In genomic region chr5:77113773-77114172, GRCm38 (mm10) we compare ENCODE assay signal across 30 mouse cellular contexts. TPM values are rescaled to one million over a fixed set of nuclear protein-coding genes. Genes with fewer than 3 reads are reported as not detected.
A peak's percentile ranks its signal among the peaks of the same experiment; 100 is the strongest.
DNase-seq lines count a peak whose midpoint lies in the region; ATAC-seq and TF ChIP-seq lines count a peak whose summit lies in the region.
"Had no signal": no experiment of that assay in that cellular context is flagged by ENCODE, and none has a peak within 500 bp of the region (broad histone marks: within the 10 kb centered on the region; RNA-seq: fewer than 3 reads in every experiment).

No protein-coding gene starts in this region.

- no peak for DNase-seq in heart, adult 2 months
- no peak for DNase-seq in heart, postnatal 36 days
- DNase-seq in heart, postnatal 14 days: no peak
- no peak for DNase-seq in lung, postnatal 0 days (ENCODE audit: low spot score)
- no peak for DNase-seq in lung, postnatal 36 days
- no peak for DNase-seq in kidney, postnatal 25 days
- DNase-seq: adrenal gland, postnatal 14 days; cerebellum, adult 11 months; cerebellum, postnatal 10 days; gastrocnemius, adult 2 months; kidney, adult 2 months; kidney, postnatal 4 days; layer of hippocampus, postnatal 36 days; left cerebral cortex, postnatal 4 days; liver, postnatal 0 days; lung, postnatal 10 days; right cerebral cortex, postnatal 25 days; thymus, postnatal 14 days had no signal

- peak overlapping the region; percentile 72 for H3K4me2 ChIP-seq in heart, embryonic 14.5 days (ENCODE audit: low read length)
- peak overlapping the region; percentile 32; the same call in 1 of the 2 replicates for H3K4me2 ChIP-seq in lung, postnatal 0 days (replicated peaks; ENCODE audit: low read depth, low read length)
- peak overlapping the region; percentile 15; the same call in 1 of the 2 replicates for H3K4me2 ChIP-seq in neural tube, embryonic 14.5 days (ENCODE audit: low read depth, low read length)
- H3K4me2 ChIP-seq: embryonic facial prominence, embryonic 13.5 days; liver, embryonic 12.5 days had no signal

- no peak for ATAC-seq in heart, embryonic 14.5 days (ENCODE audit: insufficient number of reproducible peaks, insufficient read depth, low FRiP score, low read depth)
- no peak for ATAC-seq in lung, postnatal 0 days
- no peak for ATAC-seq in neural tube, embryonic 14.5 days (ENCODE audit: low read depth)
- ATAC-seq: forebrain, embryonic 16.5 days; hindbrain, embryonic 16.5 days; intestine, embryonic 15.5 days; liver, embryonic 12.5 days; liver, postnatal 0 days; Patski had no signal

- peak overlapping the region; percentile 41 for H3K4me3 ChIP-seq in heart, adult 2 months
- peak overlapping the region; percentile 49 to 58 for H3K4me3 ChIP-seq in heart, embryonic 14.5 days (ENCODE audit: control insufficient read depth in 1 of 2, insufficient read depth in 1 of 2, low read depth in 1 of 2, low read length in 2 of 2)
- peak overlapping the region; percentile 4; the same call in 1 of the 2 replicates for H3K4me3 ChIP-seq in lung, postnatal 0 days (ENCODE audit: low read depth, low read length)
- H3K4me3 ChIP-seq in neural tube, embryonic 14.5 days (ENCODE audit: low read depth, low read length): peak overlapping the region; percentile 11; the same call in 1 of the 2 replicates
- H3K4me3 ChIP-seq: embryonic facial prominence, embryonic 13.5 days; erythroblast, embryonic 14.5 days; gastrocnemius, adult 2 months; intestine, embryonic 15.5 days; liver, embryonic 12.5 days; midbrain, embryonic 10.5 days; myocyte; stomach, embryonic 15.5 days had no signal

- no peaks in the 10 kb centered on the region for H3K9me3 ChIP-seq in heart, embryonic 14.5 days (ENCODE audit: control insufficient read depth, low read length)
- no peaks in the 10 kb centered on the region for H3K9me3 ChIP-seq in lung, postnatal 0 days (ENCODE audit: low read length)
- H3K9me3 ChIP-seq in neural tube, embryonic 14.5 days (ENCODE audit: control insufficient read depth, low read length): no peaks in the 10 kb centered on the region
- H3K9me3 ChIP-seq: embryonic facial prominence, embryonic 13.5 days; intestine, embryonic 15.5 days; liver, embryonic 12.5 days; midbrain, embryonic 10.5 days; stomach, embryonic 15.5 days had no signal

- H3K27me3 ChIP-seq in heart, adult 2 months (ENCODE audit: control insufficient read depth, insufficient read depth, low read length): no peaks in the 10 kb centered on the region
- no peaks in the 10 kb centered on the region for H3K27me3 ChIP-seq in heart, embryonic 14.5 days (ENCODE audit: control insufficient read depth, insufficient read depth, low read length)
- no peaks in the 10 kb centered on the region for H3K27me3 ChIP-seq in lung, postnatal 0 days (replicated peaks; ENCODE audit: insufficient read depth, low read length)
- no peaks in the 10 kb centered on the region for H3K27me3 ChIP-seq in neural tube, embryonic 14.5 days (ENCODE audit: control insufficient read depth, insufficient read depth, low read length)
- H3K27me3 ChIP-seq: embryonic facial prominence, embryonic 13.5 days; intestine, embryonic 15.5 days; stomach, embryonic 15.5 days had no signal

- no peak for TF ChIP-seq CTCF in heart, adult 2 months (IDR thresholded peaks at IDR 0.05)
- TF ChIP-seq CTCF in lung, postnatal 0 days (IDR thresholded peaks at IDR 0.05): no peak

- 66% methylated on average over 3 of the region's 3 CpGs for WGBS in heart, adult 2 months
- WGBS in heart, embryonic 14.5 days: 30% methylated on average over 3 of the region's 3 CpGs
- WGBS in lung, postnatal 0 days: 74% methylated on average over 3 of the region's 3 CpGs
- WGBS in neural tube, embryonic 14.5 days: 80% methylated on average over 3 of the region's 3 CpGs

- intact Hi-C loops in heart, adult 2 months (cut with DNase I): loop anchor here (2.0 kb wide), 1 partner anchor 19 kb away; no protein-coding TSS in a partner anchor
- intact Hi-C loops in heart, postnatal 36 days (cut with DNase I): loop anchor here (2.0 kb wide), 1 partner anchor 19 kb away; no protein-coding TSS in a partner anchor
- intact Hi-C loops in heart, postnatal 14 days (cut with DNase I): no loop called here

- H3K79me2 ChIP-seq in heart, adult 2 months (replicated peaks; ENCODE audit: control insufficient read depth, insufficient read depth, low read length): no peaks in the 10 kb centered on the region

- TF ChIP-seq POLR2A in heart, adult 2 months (IDR thresholded peaks at IDR 0.05; ENCODE audit: insufficient read depth, low read depth, low read length): no peak

- peaks cover 8% of the 10 kb centered on the region for H3K4me1 ChIP-seq in heart, adult 2 months (ENCODE audit: control insufficient read depth, insufficient read depth, low read length)
- H3K4me1 ChIP-seq in heart, embryonic 14.5 days (ENCODE audit: control insufficient read depth in 2 of 2, insufficient read depth in 2 of 2, low read length in 2 of 2): peaks cover 15 to 24% of the 10 kb centered on the region in 2 experiments
- H3K4me1 ChIP-seq in lung, postnatal 0 days (ENCODE audit: insufficient read depth, low read depth, low read length): peaks cover 15% of the 10 kb centered on the region; the same call in 1 of the 2 replicates
- H3K4me1 ChIP-seq in neural tube, embryonic 14.5 days (ENCODE audit: control insufficient read depth, insufficient read depth, low read length): no peaks in the 10 kb centered on the region; the same call in 1 of the 2 replicates

- no peaks in the 10 kb centered on the region for H3K36me3 ChIP-seq in heart, adult 2 months (ENCODE audit: control insufficient read depth, insufficient read depth, low read length)
- H3K36me3 ChIP-seq in heart, embryonic 14.5 days (ENCODE audit: control insufficient read depth, insufficient read depth, low read length): peaks cover 6% of the 10 kb centered on the region; the same call in 1 of the 2 replicates
- no peaks in the 10 kb centered on the region for H3K36me3 ChIP-seq in lung, postnatal 0 days (ENCODE audit: insufficient read depth, low read length)
- no peaks in the 10 kb centered on the region for H3K36me3 ChIP-seq in neural tube, embryonic 14.5 days (ENCODE audit: control insufficient read depth, insufficient read depth, low read length)
- H3K36me3 ChIP-seq: embryonic facial prominence, embryonic 13.5 days; intestine, embryonic 15.5 days; liver, embryonic 12.5 days; midbrain, embryonic 10.5 days; stomach, embryonic 15.5 days had no signal

- TF ChIP-seq EP300 in heart, adult 2 months (IDR thresholded peaks at IDR 0.05; ENCODE audit: insufficient read depth, low read depth, low read length): no peak
- no peak for TF ChIP-seq EP300 in lung, postnatal 0 days (IDR thresholded peaks at IDR 0.05)

- peak overlapping the region; percentile 78 for H3K27ac ChIP-seq in heart, adult 2 months
- peak overlapping the region; percentile 96 to 97 for H3K27ac ChIP-seq in heart, embryonic 14.5 days (replicated peaks in 1 of 2; ENCODE audit: control insufficient read depth in 1 of 2, insufficient read depth in 1 of 2, low read depth in 2 of 2, low read length in 2 of 2)
- peak overlapping the region; percentile 82 for H3K27ac ChIP-seq in lung, postnatal 0 days (ENCODE audit: low read length)
- H3K27ac ChIP-seq in neural tube, embryonic 14.5 days (ENCODE audit: low read depth, low read length): peak overlapping the region; percentile 63; the same call in 1 of the 2 replicates
- H3K27ac ChIP-seq: embryonic facial prominence, embryonic 13.5 days; gastrocnemius, adult 2 months; intestine, embryonic 15.5 days; liver, embryonic 12.5 days; midbrain, embryonic 10.5 days had no signal

- no peak overlapping the region for H3K9ac ChIP-seq in heart, adult 2 months (ENCODE audit: low read depth, low read length)
- peak overlapping the region; percentile 84 for H3K9ac ChIP-seq in heart, embryonic 14.5 days (ENCODE audit: low read length)
- H3K9ac ChIP-seq in lung, postnatal 0 days (replicated peaks; ENCODE audit: low read depth): no peak overlapping the region
- H3K9ac ChIP-seq in neural tube, embryonic 14.5 days (replicated peaks; ENCODE audit: low read depth, low read length): no peak overlapping the region
- H3K9ac ChIP-seq: embryonic facial prominence, embryonic 13.5 days; intestine, embryonic 15.5 days; liver, embryonic 12.5 days; liver, postnatal 0 days; stomach, embryonic 15.5 days had no signal

RNA-seq across cellular contexts. Expression of gene Hopx, which starts 1.1 kb away (rescaled TPM):
- total RNA-seq in heart, adult 2 months (2021): 100 to 1,000 TPM; 367 to 385 TPM
- 284 and 285 TPM in 2 replicates for polyA plus RNA-seq in heart, adult 2 months (2012; rRNA removed)
- 100 to 1,000 TPM; 405 to 444 TPM for total RNA-seq in heart, postnatal 36 days (2021)
- polyA plus RNA-seq in heart, embryonic 14.5 days (2014; fragmentation: Nextera tagmentation; extraction: Ambion mirVana): 30.1 and 34.0 TPM in 2 replicates
- 100 to 1,000 TPM; 496 to 513 TPM for total RNA-seq in heart, postnatal 14 days (2021)
- polyA plus RNA-seq in lung, postnatal 0 days (2015; fragmentation: Nextera tagmentation; extraction: Ambion mirVana): 49.0 and 49.5 TPM in 2 replicates
- polyA plus RNA-seq in neural tube, embryonic 14.5 days (2014; fragmentation: Nextera tagmentation; extraction: Ambion mirVana): 16.2 and 29.3 TPM in 2 replicates
- polyA plus RNA-seq: liver, embryonic 12.5 days; Patski had no signal

Comparison
In these comparisons a context has a peak if more than half of its experiments do, and no peak if none do; other contexts are left out.
1. H3K4me2 ChIP-seq: peak in every context shown above with its lines; median percentile 72 in heart, embryonic 14.5 days; 32 in lung, postnatal 0 days; 15 in neural tube, embryonic 14.5 days.